Mouse (Mus musculus): ENCODE results near the gene Cckar.
A peak's percentile ranks its signal among the peaks of the same experiment; 100 is the strongest.

GRCm38 (mm10) chr5:53692662-53693061 is 14.8 kb downstream of the Cckar start:
- TF ChIP-seq GABPA (IDR thresholded peaks at IDR 0.05; ENCODE audit: insufficient replicate concordance, low read depth, low read length) = no peak
- TF ChIP-seq CTCF (conservative IDR thresholded peaks at IDR 0.05 in 1 of 2, IDR thresholded peaks at IDR 0.05 in 1 of 2; ENCODE audit: low read depth in 2 of 2, low read length in 2 of 2) = peak in 1 of 2 experiments; percentile 58; a peak in 2 of 4 replicates
- TF ChIP-seq TCF12 (IDR thresholded peaks at IDR 0.05; ENCODE audit: low read depth, low read length) = no peak
- no peak for TF ChIP-seq POLR2A (IDR thresholded peaks at IDR 0.05; ENCODE audit: low read depth, low read length)
- TF ChIP-seq POLR2AphosphoS2 (IDR thresholded peaks at IDR 0.05; ENCODE audit: low read depth, low read length) = no peak
- no peak for TF ChIP-seq ZC3H11A (IDR thresholded peaks at IDR 0.05; ENCODE audit: low read depth, low read length)
- no peak for TF ChIP-seq EP300 (IDR thresholded peaks at IDR 0.05; ENCODE audit: low read length)
- TF ChIP-seq NRF1 (IDR thresholded peaks at IDR 0.05; ENCODE audit: low read depth, low read length) = no peak
- TF ChIP-seq MAX (IDR thresholded peaks at IDR 0.05; ENCODE audit: low read length) = no peak
- no peak for TF ChIP-seq BHLHE40 (IDR thresholded peaks at IDR 0.05; ENCODE audit: low read depth, low read length)
